Mouse (Mus musculus) retina, postnatal 7 days (tissue): ENCODE data around the gene Olfr971.
"Not testable (repeated sequence)": the region's sequence is repeated elsewhere in the genome, so short reads cannot be mapped to it uniquely, and the experiment has no call there.

Experiments used
- DNase-seq: peaks from one replicate; pipeline ENCODE4 v3.0.0-alpha.2; 2012; ENCODE audit warnings: low read depth, low spot score

Olfr971 gene

DNA sequence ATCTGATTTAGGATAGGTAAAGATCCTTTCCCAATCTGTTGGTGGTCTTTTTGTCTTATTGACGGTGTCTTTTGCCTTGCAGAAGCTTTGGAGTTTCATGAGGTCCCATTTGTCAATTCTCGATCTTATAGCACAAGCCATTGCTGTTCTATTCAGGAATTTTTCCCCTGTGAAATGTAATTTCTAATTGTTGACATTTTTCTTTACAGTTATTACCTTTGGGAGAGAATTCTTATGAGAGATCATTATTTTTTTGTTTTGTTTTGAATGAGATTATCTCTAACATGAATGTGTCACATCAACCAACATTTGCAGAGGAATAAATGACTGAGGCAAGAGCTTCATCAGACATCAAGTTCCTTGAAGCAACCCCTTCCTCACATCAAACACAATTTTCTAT is at the start of gene Olfr971:
Gene Olfr971 (plus strand): TSS at position 301 of the 400 bp plus-strand sequence.
- not testable (repeated sequence) for DNase-seq

GRCm38 (mm10) chr9:39790558-39790957 is 46.1 kb upstream of the Olfr971 start, which contains the start of gene Olfr969:
TSS of gene Olfr969 (plus strand) at chr9:39790945.
- no peak for DNase-seq

DNA sequence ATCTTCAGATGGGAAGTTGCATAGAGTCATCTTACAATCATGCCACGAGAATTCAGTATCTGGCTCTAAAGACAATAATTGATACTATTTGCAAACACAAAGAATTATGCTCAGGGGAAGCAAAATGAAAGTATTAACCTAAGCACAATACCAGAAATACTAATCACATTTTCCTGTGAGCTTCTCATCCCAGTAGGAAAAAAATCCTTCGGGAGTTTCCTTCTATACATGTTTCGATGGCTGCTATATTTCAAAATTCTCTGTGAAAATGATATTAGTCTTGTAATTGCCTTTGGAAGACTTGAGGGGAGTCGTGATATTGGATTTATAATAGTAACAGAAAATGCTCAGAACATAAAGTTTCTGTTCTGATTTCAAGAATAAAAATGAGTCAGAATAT is 28.1 kb upstream of the Olfr971 start, which contains the start of gene Olfr970:
Gene Olfr970 (plus strand): TSS at position 301 of the 400 bp plus-strand sequence.
- DNase-seq: no peak

DNA sequence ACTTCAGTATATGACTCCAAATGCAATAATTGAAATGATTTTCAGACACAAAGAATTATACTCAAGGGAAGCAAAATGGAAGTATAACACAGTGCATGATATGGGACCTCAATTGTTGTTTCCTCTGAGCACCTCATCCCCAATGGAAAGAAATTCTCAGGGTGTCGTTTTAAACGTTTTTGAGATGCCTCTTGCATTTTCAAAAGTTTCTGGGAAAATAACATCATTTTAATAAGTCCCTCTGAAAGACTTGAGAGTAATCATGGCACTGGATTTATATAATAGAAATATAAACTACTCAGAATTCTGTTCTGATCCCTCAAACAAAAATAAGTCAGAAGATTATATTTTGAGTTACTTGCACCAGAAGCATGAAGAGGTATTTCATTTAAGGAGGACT is 29.4 kb downstream of the Olfr971 start, which contains the start of gene Olfr972:
Gene Olfr972 (plus strand): TSS at position 301 of the 400 bp plus-strand sequence.
- DNase-seq: no peak

GRCm38 (mm10) chr9:39871986-39872385 is 35.3 kb downstream of the Olfr971 start:
- not testable (repeated sequence) for DNase-seq

GRCm38 (mm10) chr9:39877541-39878396 is 41.1 kb downstream of the Olfr971 start:
- not testable (repeated sequence) for DNase-seq
